Mouse (Mus musculus): ENCODE results near the gene Dock7.
"Not testable (repeated sequence)": the region's sequence is repeated elsewhere in the genome, so short reads cannot be mapped to it uniquely, and the experiment has no call there.

Gene Dock7

GRCm38 (mm10) chr4:99006319-99006718 is 114.4 kb downstream of the Dock7 start:
- DNase-seq (ENCODE audit: extremely low read depth, low read depth), result no peak

- DNase-seq (ENCODE audit: extremely low read depth, low read depth), result no peak
These were observed 115.1 kb downstream of the Dock7 start for GRCm38 (mm10) chr4:99005574-99005973.

- DNase-seq (ENCODE audit: extremely low read depth, low read depth), result no peak
These were observed 127.2 kb downstream of the Dock7 start for GRCm38 (mm10) chr4:98993491-98993890.

- DNase-seq (ENCODE audit: extremely low read depth, low read depth), result no peak
These were observed 136.0 kb downstream of the Dock7 start for GRCm38 (mm10) chr4:98984701-98985100.

GRCm38 (mm10) chr4:98979976-98980375 is 140.7 kb downstream of the Dock7 start:
- not testable (repeated sequence) for DNase-seq (ENCODE audit: extremely low read depth, low read depth)

DNA sequence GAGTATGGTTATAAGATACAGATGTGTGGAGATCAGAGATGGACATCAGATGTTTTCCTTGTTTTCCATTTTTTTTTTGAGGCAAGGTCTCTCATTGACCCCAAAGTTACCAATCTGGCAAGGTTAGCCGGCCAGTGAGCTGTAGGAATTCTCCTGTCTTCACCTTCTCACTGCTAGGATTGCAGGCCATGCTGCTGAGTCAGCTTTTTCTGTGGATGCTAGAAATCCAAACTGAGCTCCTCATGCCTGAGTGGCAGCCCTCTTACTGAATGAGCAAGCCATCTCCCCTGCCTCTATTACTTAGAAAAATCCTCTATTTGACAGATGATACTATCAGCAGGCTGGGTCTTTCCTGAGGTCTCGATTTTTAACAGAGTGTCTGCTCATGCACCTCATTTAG is 142.0 kb downstream of the Dock7 start:
- no peak for DNase-seq (ENCODE audit: extremely low read depth, low read depth)

GRCm38 (mm10) chr4:98978288-98978687 is 142.4 kb downstream of the Dock7 start:
- not testable (repeated sequence) for DNase-seq (ENCODE audit: extremely low read depth, low read depth)

- no peak for DNase-seq (ENCODE audit: extremely low read depth, low read depth)
These were observed 145.0 kb downstream of the Dock7 start for GRCm38 (mm10) chr4:98975741-98976140.

DNA sequence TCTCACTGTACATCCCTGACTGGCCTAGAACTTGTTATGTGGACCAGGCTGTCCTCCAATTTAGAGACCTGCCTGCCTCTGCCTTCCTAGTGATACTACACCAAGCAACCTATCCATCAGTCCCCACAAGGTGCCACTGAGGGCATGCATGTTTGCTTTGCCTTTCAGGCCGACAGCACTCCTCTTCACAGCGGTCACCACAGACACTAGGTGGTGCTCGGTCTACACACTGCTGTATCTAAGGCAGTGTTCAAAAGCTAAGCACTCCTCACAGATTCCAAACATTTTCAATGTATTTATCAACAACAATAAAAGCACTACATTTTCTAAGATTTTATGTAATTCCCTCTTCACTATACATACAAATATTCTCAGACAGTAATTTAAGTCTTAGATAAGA is 150.8 kb downstream of the Dock7 start:
- no peak for DNase-seq (ENCODE audit: extremely low read depth, low read depth)

GRCm38 (mm10) chr4:98960243-98960642 is 160.5 kb downstream of the Dock7 start:
- no peak for DNase-seq (ENCODE audit: extremely low read depth, low read depth)

- no peak for DNase-seq (ENCODE audit: extremely low read depth, low read depth)
These were observed 164.7 kb downstream of the Dock7 start for GRCm38 (mm10) chr4:98955986-98956385.

DNA sequence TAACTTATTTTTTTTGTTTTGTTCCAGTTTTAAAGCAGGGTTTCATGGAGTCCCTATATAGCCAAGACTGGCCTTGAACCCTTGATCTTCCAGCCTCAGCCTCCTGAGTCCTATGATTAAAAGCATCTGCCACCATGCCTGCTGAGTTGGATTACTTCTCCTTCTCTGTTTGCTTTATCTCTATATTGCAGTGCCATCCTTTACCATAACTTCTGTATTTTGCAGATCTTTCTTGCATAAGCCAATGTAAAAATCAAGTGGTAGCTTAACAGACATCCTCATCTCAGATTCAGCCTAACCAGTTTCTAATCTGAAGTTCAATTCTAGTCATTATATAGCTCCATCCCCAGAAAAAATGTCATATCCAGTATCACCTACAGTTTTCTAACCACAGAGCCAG is 170.2 kb downstream of the Dock7 start:
- DNase-seq (ENCODE audit: extremely low read depth, low read depth), result peak; percentile 62

- not testable (repeated sequence) for DNase-seq (ENCODE audit: extremely low read depth, low read depth)
These were observed 182.5 kb downstream of the Dock7 start for GRCm38 (mm10) chr4:98938210-98938609.

- DNase-seq (ENCODE audit: extremely low read depth, low read depth), result no peak
These were observed 184.7 kb downstream of the Dock7 start for GRCm38 (mm10) chr4:98936036-98936435.

GRCm38 (mm10) chr4:98925250-98925781 is 195.4 kb downstream of the Dock7 start:
- DNase-seq (ENCODE audit: extremely low read depth, low read depth), result no peak

GRCm38 (mm10) chr4:98924906-98925178 is 195.9 kb downstream of the Dock7 start:
- no peak for DNase-seq (ENCODE audit: extremely low read depth, low read depth)

GRCm38 (mm10) chr4:98924071-98924905 is 196.4 kb downstream of the Dock7 start:
- peak; percentile 22 for DNase-seq (ENCODE audit: extremely low read depth, low read depth)

- DNase-seq (ENCODE audit: extremely low read depth, low read depth), result no peak
These were observed 197.1 kb downstream of the Dock7 start, which contains the start of gene Usp1 for GRCm38 (mm10) chr4:98923568-98924070. TSS of gene Usp1 (plus strand) at chr4:98923810.

GRCm38 (mm10) chr4:98922643-98923567 is 197.8 kb downstream of the Dock7 start:
- DNase-seq (ENCODE audit: extremely low read depth, low read depth), result peak; percentile 100

DNA sequence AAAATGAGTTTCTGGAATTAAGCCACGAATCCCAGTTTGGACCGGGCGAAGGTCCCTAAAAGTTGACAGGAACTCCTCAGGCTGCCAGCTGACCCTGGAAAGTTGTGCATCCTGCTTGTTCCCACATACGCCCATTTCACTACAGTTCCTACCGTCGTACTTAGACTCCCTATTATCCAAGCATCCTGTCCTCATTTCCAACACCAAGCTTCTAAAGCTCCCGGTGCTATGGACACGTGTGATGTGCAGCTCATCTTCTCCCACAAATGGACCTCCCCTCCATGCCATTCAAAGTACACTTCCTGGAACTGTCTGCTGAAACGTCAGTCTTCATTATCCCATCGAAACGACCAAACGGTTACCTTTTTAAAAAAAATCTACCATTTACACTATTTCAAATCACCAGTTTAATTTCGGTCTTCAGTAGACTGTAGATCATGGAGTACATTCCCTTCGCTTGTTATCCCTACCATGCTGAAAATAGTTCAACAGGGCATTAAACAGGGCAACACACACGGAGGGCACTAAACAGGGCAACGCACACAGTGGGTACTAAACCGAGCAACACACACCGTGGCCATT is 198.6 kb downstream of the Dock7 start:
- DNase-seq (ENCODE audit: extremely low read depth, low read depth), result peak; percentile 37

GRCm38 (mm10) chr4:98920896-98921295 is 199.8 kb downstream of the Dock7 start:
- no peak for DNase-seq (ENCODE audit: extremely low read depth, low read depth)

Data from MEL-GATA-1-ER (cell line).